Mouse (Mus musculus) midbrain, embryonic 12.5 days (tissue): ENCODE results near the gene Lrfn3. TPM values are rescaled to one million over a fixed set of nuclear protein-coding genes. Genes with fewer than 3 reads are reported as not detected.

Source experiments
- ATAC-seq: fragments of 200-750 bp; cut with Nextera tagmentation; 2 replicates; pipeline ENCODE4 v1.8.0; 2017; ENCODE audit warnings: low read depth, moderate TSS enrichment, moderate library complexity; ENCODE audit not compliant: low FRiP score
- H3K27ac ChIP-seq: fragments of 300-500 bp; sonication (generic); replicated peaks from 2 replicates; pipeline ENCODE4 v1.5.1; 2016; ENCODE audit warnings: mild to moderate bottlenecking
- H3K27me3 ChIP-seq: fragments of 300-500 bp; sonication (generic); 2 replicates; pipeline ENCODE4 v1.6.1; 2016; ENCODE audit warnings: mild to moderate bottlenecking
- H3K36me3 ChIP-seq: fragments of 300-500 bp; sonication (generic); 2 replicates; pipeline ENCODE4 v1.6.1; 2016
- H3K4me1 ChIP-seq: fragments of 300-500 bp; sonication (generic); 2 replicates; pipeline ENCODE4 v1.6.1; 2016
- H3K4me2 ChIP-seq: fragments of 300-500 bp; sonication (generic); replicated peaks from 2 replicates; pipeline ENCODE4 v1.6.1; 2016; ENCODE audit warnings: mild to moderate bottlenecking, moderate library complexity
- H3K4me3 ChIP-seq: fragments of 300-500 bp; sonication (generic); 2 replicates; pipeline ENCODE4 v1.5.1; 2016; ENCODE audit warnings: mild to moderate bottlenecking
- H3K9ac ChIP-seq: fragments of 300-500 bp; sonication (generic); replicated peaks from 2 replicates; pipeline ENCODE4 v1.6.1; 2016; ENCODE audit warnings: mild to moderate bottlenecking, moderate library complexity
- H3K9me3 ChIP-seq: fragments of 300-500 bp; sonication (generic); 2 replicates; pipeline ENCODE4 v1.6.1; 2016; ENCODE audit warnings: mild to moderate bottlenecking
- WGBS: fragments of 180-500 bp; shearing (Covaris S2); methylation state at CpG from one replicate; pipeline ENCODE4 v1.1.7; 2016; 5-methylcytosine and 5-hydroxymethylcytosine counted together
- polyA plus RNA-seq: library from polyadenylated mRNA; unstranded; fragments of >200 nt; fragmentation: Nextera tagmentation; extraction: Ambion mirVana; gene quantifications from 2 replicates; pipeline ENCODE4 v1.2.1, GENCODE M21; 2016

Gene Lrfn3
- polyA plus RNA-seq, 1 experiment from 2014 or later = 9.1 TPM

GRCm38 (mm10) chr7:30336384-30336783 lies 26.2 kb downstream of the Lrfn3 start:
- 2% methylated on average over 9 of the region's 9 CpGs for WGBS
- no peak overlapping the region for H3K27ac ChIP-seq
- no peak; the same call in 1 of the 2 replicates for ATAC-seq
- H3K9me3 ChIP-seq = no peaks in the 10 kb centered on the region
- H3K4me3 ChIP-seq = no peak overlapping the region
- H3K4me1 ChIP-seq = peaks cover 11% of the 10 kb centered on the region
- no peak overlapping the region for H3K4me2 ChIP-seq
- no peaks in the 10 kb centered on the region for H3K36me3 ChIP-seq
- H3K9ac ChIP-seq = no peak overlapping the region
- peaks cover 44% of the 10 kb centered on the region for H3K27me3 ChIP-seq

- Histone ChIP-seq H3K4me2 (no peak overlapping the region), H3K27ac (no peak overlapping the region), H3K4me3 (no peak overlapping the region), H3K9me3 (no peaks in the 10 kb centered on the region), H3K27me3 (peaks cover 48% of the 10 kb centered on the region), H3K4me1 (peaks cover 13% of the 10 kb centered on the region), H3K9ac (no peak overlapping the region), H3K36me3 (no peaks in the 10 kb centered on the region)
- ATAC-seq = no peak
- WGBS = 77% methylated on average over 6 of the region's 6 CpGs
These were observed 26.9 kb downstream of the Lrfn3 start for GRCm38 (mm10) chr7:30335688-30336087.

DNA sequence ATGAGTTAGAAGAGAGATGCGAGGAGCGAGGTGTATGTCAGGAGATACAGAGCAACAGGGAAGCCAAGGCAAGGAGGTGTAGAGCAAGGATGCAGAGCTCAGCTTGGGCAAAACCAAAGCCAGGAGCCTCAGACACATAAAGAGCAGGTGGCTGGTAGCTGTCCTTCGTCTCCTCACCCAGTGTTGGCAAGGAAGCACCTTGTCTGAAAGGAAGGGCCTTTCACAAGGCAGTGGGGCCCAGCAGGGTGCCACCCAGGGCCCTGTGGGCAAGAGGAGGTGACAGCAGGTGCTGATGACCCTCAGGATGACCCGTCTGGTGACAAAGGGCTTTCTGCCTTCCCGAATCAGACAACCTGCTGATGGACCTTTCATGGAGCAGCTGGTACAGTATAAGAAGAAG lies 28.0 kb downstream of the Lrfn3 start:
- WGBS = 60% methylated on average over 5 of the region's 5 CpGs

GRCm38 (mm10) chr7:30333436-30333835 lies 29.1 kb downstream of the Lrfn3 start:
- peaks cover 13% of the 10 kb centered on the region for H3K4me1 ChIP-seq
- ATAC-seq = no peak
- WGBS = 75% methylated on average over 4 of the region's 4 CpGs
- no peaks in the 10 kb centered on the region for H3K36me3 ChIP-seq
- no peak overlapping the region for H3K9ac ChIP-seq
- no peaks in the 10 kb centered on the region for H3K9me3 ChIP-seq
- H3K27ac ChIP-seq = no peak overlapping the region
- no peak overlapping the region for H3K4me2 ChIP-seq
- peaks cover 44% of the 10 kb centered on the region for H3K27me3 ChIP-seq
- no peak overlapping the region for H3K4me3 ChIP-seq

More for the DNA sequence above, 28.0 kb downstream of the Lrfn3 start:
- no peak overlapping the region for H3K4me3 ChIP-seq
- no peak for ATAC-seq
- H3K9ac ChIP-seq = 0 out of 2 replicates have a peak overlapping the region, but pooled peaks have one; percentile 6
- peaks cover 13% of the 10 kb centered on the region for H3K4me1 ChIP-seq
- peaks cover 48% of the 10 kb centered on the region for H3K27me3 ChIP-seq
- no peaks in the 10 kb centered on the region for H3K36me3 ChIP-seq
- H3K4me2 ChIP-seq = no peak overlapping the region
- H3K9me3 ChIP-seq = no peaks in the 10 kb centered on the region
- H3K27ac ChIP-seq = no peak overlapping the region

DNA sequence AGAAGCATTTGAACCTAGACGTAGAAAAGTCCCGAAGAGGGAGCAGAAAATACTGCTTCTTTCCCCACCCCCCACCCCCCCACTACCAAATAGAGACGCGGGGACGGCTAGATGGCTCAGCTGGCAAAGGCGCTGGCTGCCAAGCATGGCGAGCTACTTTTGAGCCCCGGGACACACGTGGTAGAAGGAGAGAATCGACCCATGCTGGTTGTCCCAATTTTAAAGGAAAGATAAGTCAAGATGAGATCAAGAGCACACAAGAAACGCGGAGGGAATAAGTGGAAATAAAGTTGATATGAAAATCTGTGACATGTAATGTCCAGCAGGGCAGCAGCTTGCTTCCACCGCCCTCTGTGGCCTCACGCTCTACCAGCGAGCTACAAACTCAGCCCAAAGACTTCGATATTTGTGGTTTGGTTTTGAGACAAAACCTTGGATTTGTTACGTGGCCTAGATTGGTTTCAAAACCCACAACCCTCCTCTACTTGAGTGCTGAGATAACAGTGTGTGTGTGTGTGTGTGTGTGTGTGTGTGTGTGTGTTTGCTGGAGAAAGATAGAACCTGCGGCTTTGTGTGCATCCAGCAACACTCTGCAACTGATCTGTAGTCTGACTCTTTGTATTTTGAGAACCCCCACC lies 29.8 kb downstream of the Lrfn3 start:
- WGBS = 69% methylated on average over 18 of the region's 18 CpGs
- H3K4me2 ChIP-seq = no peak overlapping the region
- H3K9me3 ChIP-seq = no peaks in the 10 kb centered on the region
- peaks cover 43% of the 10 kb centered on the region for H3K27me3 ChIP-seq
- no peak overlapping the region for H3K27ac ChIP-seq
- ATAC-seq = no peak
- no peaks in the 10 kb centered on the region for H3K36me3 ChIP-seq
- H3K4me1 ChIP-seq = peaks cover 13% of the 10 kb centered on the region
- no peak overlapping the region for H3K9ac ChIP-seq
- H3K4me3 ChIP-seq = no peak overlapping the region

DNA sequence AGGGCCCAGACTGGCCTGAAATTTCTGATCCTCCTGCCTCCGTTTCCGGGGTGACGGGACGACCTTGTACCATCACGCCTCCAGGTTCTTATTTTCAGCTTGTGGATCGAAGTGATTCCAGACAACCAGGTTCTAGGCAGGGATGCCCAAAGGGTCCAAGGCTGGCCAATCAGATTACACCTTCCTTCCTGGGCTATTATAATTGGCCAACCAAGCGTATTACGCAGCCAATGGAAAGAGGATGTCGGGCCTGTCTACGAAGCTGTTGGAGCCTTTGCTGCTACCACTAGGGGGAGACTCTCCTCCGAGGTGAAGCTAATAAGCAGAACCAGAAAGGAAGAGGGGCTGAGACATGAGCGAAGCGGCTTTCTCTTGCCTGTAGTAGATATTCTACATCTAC lies 30.7 kb downstream of the Lrfn3 start:
- Histone ChIP-seq H3K9me3 (no peaks in the 10 kb centered on the region), H3K27ac (no peak overlapping the region), H3K9ac (no peak overlapping the region), H3K36me3 (no peaks in the 10 kb centered on the region), H3K4me1 (peaks cover 15% of the 10 kb centered on the region), H3K27me3 (peaks cover 51% of the 10 kb centered on the region), H3K4me2 (peak overlapping the region; percentile 41), H3K4me3 (0 out of 2 replicates have a peak overlapping the region, but pooled peaks have one; percentile 12)
- peak; percentile 91 for ATAC-seq
- 3% methylated on average over 13 of the region's 13 CpGs for WGBS

DNA sequence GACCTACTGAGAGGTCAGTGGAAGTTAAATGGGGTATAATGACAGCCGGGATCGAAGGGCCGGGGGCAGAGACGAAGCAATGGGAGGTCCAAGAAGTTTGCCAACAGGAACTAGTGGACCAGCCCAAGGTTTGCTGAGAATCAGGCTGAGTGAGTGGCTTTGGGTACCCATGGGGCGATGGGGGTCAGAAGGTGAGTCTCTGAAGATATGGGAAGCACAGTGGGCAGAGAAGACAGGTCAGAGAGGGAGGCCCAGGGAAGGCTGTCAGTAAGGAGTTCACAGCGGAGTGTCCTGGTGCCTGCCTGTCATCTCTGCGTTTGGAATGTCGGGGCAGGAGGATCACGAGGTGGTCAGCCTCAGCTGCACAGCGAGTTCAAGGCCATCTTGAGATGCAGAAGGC lies 34.2 kb downstream of the Lrfn3 start:
- 57% methylated on average over 10 of the region's 10 CpGs for WGBS
- H3K9ac ChIP-seq = no peak overlapping the region
- H3K4me1 ChIP-seq = peaks cover 10% of the 10 kb centered on the region
- 0 out of 2 replicates have a peak, but pooled peaks cover 3% of the 10 kb centered on the region for H3K9me3 ChIP-seq
- ATAC-seq = no peak
- no peak overlapping the region for H3K4me2 ChIP-seq
- H3K4me3 ChIP-seq = no peak overlapping the region
- peaks cover 27% of the 10 kb centered on the region for H3K27me3 ChIP-seq
- no peak overlapping the region for H3K27ac ChIP-seq
- H3K36me3 ChIP-seq = no peaks in the 10 kb centered on the region

GRCm38 (mm10) chr7:30327140-30327539 lies 35.4 kb downstream of the Lrfn3 start:
- Histone ChIP-seq H3K27me3 (peaks cover 16% of the 10 kb centered on the region; the same call in 1 of the 2 replicates), H3K36me3 (no peaks in the 10 kb centered on the region), H3K4me1 (peaks cover 16% of the 10 kb centered on the region), H3K4me3 (no peak overlapping the region), H3K9me3 (0 out of 2 replicates have a peak, but pooled peaks cover 3% of the 10 kb centered on the region), H3K4me2 (no peak overlapping the region), H3K27ac (no peak overlapping the region), H3K9ac (no peak overlapping the region)
- ATAC-seq = no peak
- 63% methylated on average over 15 of the region's 15 CpGs for WGBS

- Histone ChIP-seq H3K4me3 (no peak overlapping the region), H3K36me3 (no peaks in the 10 kb centered on the region), H3K27ac (no peak overlapping the region), H3K27me3 (peaks cover 16% of the 10 kb centered on the region; the same call in 1 of the 2 replicates), H3K4me1 (peaks cover 12% of the 10 kb centered on the region), H3K9me3 (0 out of 2 replicates have a peak, but pooled peaks cover 3% of the 10 kb centered on the region), H3K4me2 (no peak overlapping the region), H3K9ac (no peak overlapping the region)
- no peak for ATAC-seq
These were observed 36.1 kb downstream of the Lrfn3 start for GRCm38 (mm10) chr7:30326427-30326826.

- Histone ChIP-seq H3K9me3 (0 out of 2 replicates have a peak, but pooled peaks cover 3% of the 10 kb centered on the region), H3K27ac (no peak overlapping the region), H3K36me3 (no peaks in the 10 kb centered on the region), H3K4me2 (no peak overlapping the region), H3K4me1 (peaks cover 19% of the 10 kb centered on the region), H3K4me3 (no peak overlapping the region), H3K9ac (no peak overlapping the region), H3K27me3 (peaks cover 12% of the 10 kb centered on the region; the same call in 1 of the 2 replicates)
- WGBS = 59% methylated on average over 2 of the region's 2 CpGs
- no peak for ATAC-seq
These were observed 37.2 kb downstream of the Lrfn3 start for GRCm38 (mm10) chr7:30325364-30325763.

DNA sequence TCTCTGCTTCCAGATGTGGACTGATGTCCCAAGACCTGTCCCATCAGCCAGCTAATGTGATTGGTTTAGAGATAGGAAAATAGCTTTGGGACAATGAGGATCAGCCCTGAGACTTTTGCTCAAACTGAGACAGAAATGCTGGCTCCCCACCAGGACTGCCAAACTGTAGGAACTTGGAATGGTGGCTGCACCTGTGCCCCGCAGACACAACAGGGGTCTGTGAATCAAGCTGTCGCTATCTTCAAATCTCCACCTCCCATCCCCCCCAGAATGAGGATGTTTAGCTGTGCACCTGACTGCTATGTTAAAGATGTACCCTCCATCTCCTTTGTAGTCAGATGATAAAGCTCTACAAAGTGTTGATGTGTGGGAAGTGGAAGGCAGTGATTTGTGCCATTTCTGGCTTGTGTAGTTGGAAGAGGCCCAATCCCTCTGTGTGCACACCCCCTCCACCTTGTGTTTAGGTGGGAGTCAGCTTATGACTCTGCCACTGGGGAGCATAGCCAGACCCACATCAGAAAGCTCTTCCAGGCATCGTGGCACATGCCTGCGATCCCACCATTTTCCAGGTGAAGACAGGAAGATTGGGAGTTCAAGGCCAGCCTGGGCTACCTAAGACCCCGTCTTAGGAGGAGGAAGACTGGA lies 38.1 kb downstream of the Lrfn3 start:
- Histone ChIP-seq H3K27ac (no peak overlapping the region), H3K4me1 (peaks cover 19% of the 10 kb centered on the region), H3K4me2 (no peak overlapping the region), H3K4me3 (no peak overlapping the region), H3K36me3 (no peaks in the 10 kb centered on the region), H3K27me3 (peaks cover 12% of the 10 kb centered on the region; the same call in 1 of the 2 replicates), H3K9me3 (0 out of 2 replicates have a peak, but pooled peaks cover 3% of the 10 kb centered on the region), H3K9ac (no peak overlapping the region)
- WGBS = 86% methylated on average over 5 of the region's 5 CpGs
- ATAC-seq = no peak

GRCm38 (mm10) chr7:30323795-30324194 lies 38.8 kb downstream of the Lrfn3 start, which contains the start of gene Sdhaf1:
Gene Sdhaf1, minus strand, starts transcription at chr7:30323895.
- peak within 1 kb of the TSS; percentile 84; the same call in 1 of the 2 replicates for H3K27ac ChIP-seq
- WGBS = 79% methylated on average over 3 of the region's 3 CpGs
- H3K4me2 ChIP-seq = peak within 1 kb of the TSS; percentile 73
- ATAC-seq = no peak
- peaks cover 19% of the 10 kb centered on the region for H3K4me1 ChIP-seq
- no peaks in the 10 kb centered on the region for H3K36me3 ChIP-seq
- H3K27me3 ChIP-seq = peaks cover 12% of the 10 kb centered on the region; the same call in 1 of the 2 replicates
- 0 out of 2 replicates have a peak, but pooled peaks cover 3% of the 10 kb centered on the region for H3K9me3 ChIP-seq
- H3K9ac ChIP-seq = peak within 1 kb of the TSS; percentile 92
- H3K4me3 ChIP-seq = peak within 1 kb of the TSS; percentile 87
